Mouse (Mus musculus) lung, adult 2 months (tissue): ENCODE results near the gene Gm8374.
"Not testable (repeated sequence)": the region's sequence is repeated elsewhere in the genome, so short reads cannot be mapped to it uniquely, and the experiment has no call there.

Experiments used
- CTCF ChIP-seq: fragments of 200-500 bp; IDR thresholded peaks from 2 replicates; pipeline ENCODE4 v1.5.1; 2011; ENCODE audit warnings: mild to moderate bottlenecking, low read length, control low read depth; ENCODE audit not compliant: insufficient read depth
- POLR2A ChIP-seq: fragments of 200-500 bp; IDR thresholded peaks from 2 replicates; pipeline ENCODE4 v1.6.1; 2011; ENCODE audit warnings: low read depth, mild to moderate bottlenecking, control low read depth, low read length, borderline replicate concordance; ENCODE audit errors: extremely low read depth

DNA sequence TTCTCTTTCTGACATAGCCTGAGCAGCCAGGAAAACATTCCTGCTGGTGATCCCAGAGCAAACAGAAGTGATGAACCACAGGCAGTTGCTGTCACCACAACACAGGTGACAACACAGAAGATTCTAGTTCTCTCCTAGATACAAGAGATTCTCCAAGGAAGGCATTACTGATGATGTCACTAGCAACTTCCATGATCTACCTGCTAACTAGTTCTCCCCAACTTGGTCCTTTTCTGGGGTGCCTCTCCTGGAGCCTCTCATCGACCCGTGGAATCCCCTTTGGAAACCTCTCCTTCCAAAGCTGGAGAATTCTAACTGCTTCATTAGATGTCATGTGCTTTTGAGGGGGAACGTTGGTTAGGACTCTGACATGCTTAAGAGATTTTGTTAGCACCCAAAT is at the start of gene Gm8374:
- not testable (repeated sequence) for TF ChIP-seq CTCF, POLR2A
